Mouse (Mus musculus): ENCODE data around the gene Acadl. TPM values are rescaled to one million over a fixed set of nuclear protein-coding genes. Genes with fewer than 3 reads are reported as not detected.

Acadl gene
- total and polyA plus RNA-seq, 3 experiments = 10.1 to 114 (median 35.9) TPM

DNA sequence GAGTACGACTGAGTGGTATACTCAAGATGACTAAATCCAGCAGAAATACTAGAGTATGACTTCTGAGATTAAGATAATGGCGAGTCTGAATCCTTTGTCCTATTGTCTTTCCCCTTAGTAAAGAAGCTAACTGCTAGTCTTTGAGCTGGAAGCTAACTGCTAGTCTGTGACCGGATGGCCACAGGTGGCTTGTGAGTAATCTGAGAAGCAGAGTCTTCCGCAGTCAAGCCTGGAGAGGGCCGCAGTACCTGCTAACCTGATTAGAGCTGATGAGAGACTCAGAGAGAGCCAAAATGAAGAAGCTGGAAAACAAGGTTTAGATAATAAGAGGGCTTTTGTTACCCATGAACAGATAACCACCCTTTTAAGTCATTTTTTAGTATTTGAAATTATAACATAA lies 58.4 kb downstream of the Acadl start:
- TF ChIP-seq POLR2AphosphoS5 (IDR thresholded peaks at IDR 0.05; ENCODE audit: insufficient replicate concordance, low read depth, low read length) (no peak), TAL1 (conservative IDR thresholded peaks at IDR 0.05; ENCODE audit: low read depth, low read length) (no peak), GATA2 (IDR thresholded peaks at IDR 0.05; ENCODE audit: borderline replicate concordance, low read depth, low read length) (no peak), GATA1 (IDR thresholded peaks at IDR 0.05; ENCODE audit: borderline replicate concordance, low read length) (no peak), CTCF (IDR thresholded peaks at IDR 0.05; ENCODE audit: low read depth, low read length) (no peak)
- no peaks in the 10 kb centered on the region for H3K27me3 ChIP-seq (ENCODE audit: insufficient read depth, low read length)
- no peak overlapping the region for H3K4me3 ChIP-seq (ENCODE audit: low read depth, low read length)
- no peaks in the 10 kb centered on the region for H3K9me3 ChIP-seq (replicated peaks)
- H3K4me1 ChIP-seq (ENCODE audit: insufficient read depth, low read depth, low read length) = no peaks in the 10 kb centered on the region
- H3K36me3 ChIP-seq (replicated peaks) = peaks cover 22% of the 10 kb centered on the region
- DNase-seq (ENCODE audit: low spot score) (no peak), ATAC-seq (ENCODE audit: extremely low read depth, insufficient number of reproducible peaks, low FRiP score, poor library complexity, severe bottlenecking) (no peak)

GRCm38 (mm10) chr1:66797962-66798361 lies 65.1 kb downstream of the Acadl start:
- no peaks in the 10 kb centered on the region for H3K9me3 ChIP-seq (replicated peaks)
- H3K4me1 ChIP-seq (ENCODE audit: insufficient read depth, low read depth, low read length) = no peaks in the 10 kb centered on the region
- ATAC-seq (ENCODE audit: extremely low read depth, insufficient number of reproducible peaks, low FRiP score, poor library complexity, severe bottlenecking) = no peak
- H3K27me3 ChIP-seq (ENCODE audit: insufficient read depth, low read length) = no peaks in the 10 kb centered on the region
- TF ChIP-seq CTCF (IDR thresholded peaks at IDR 0.05; ENCODE audit: low read depth, low read length) (no peak), GATA2 (IDR thresholded peaks at IDR 0.05; ENCODE audit: borderline replicate concordance, low read depth, low read length) (no peak), TAL1 (conservative IDR thresholded peaks at IDR 0.05; ENCODE audit: low read depth, low read length) (no peak), POLR2AphosphoS5 (IDR thresholded peaks at IDR 0.05; ENCODE audit: insufficient replicate concordance, low read depth, low read length) (no peak), GATA1 (IDR thresholded peaks at IDR 0.05; ENCODE audit: borderline replicate concordance, low read length) (no peak)
- H3K4me3 ChIP-seq (ENCODE audit: low read depth, low read length) = no peak overlapping the region
- H3K36me3 ChIP-seq (replicated peaks) = peaks cover 31% of the 10 kb centered on the region
- no peak for DNase-seq (ENCODE audit: low spot score)

DNA sequence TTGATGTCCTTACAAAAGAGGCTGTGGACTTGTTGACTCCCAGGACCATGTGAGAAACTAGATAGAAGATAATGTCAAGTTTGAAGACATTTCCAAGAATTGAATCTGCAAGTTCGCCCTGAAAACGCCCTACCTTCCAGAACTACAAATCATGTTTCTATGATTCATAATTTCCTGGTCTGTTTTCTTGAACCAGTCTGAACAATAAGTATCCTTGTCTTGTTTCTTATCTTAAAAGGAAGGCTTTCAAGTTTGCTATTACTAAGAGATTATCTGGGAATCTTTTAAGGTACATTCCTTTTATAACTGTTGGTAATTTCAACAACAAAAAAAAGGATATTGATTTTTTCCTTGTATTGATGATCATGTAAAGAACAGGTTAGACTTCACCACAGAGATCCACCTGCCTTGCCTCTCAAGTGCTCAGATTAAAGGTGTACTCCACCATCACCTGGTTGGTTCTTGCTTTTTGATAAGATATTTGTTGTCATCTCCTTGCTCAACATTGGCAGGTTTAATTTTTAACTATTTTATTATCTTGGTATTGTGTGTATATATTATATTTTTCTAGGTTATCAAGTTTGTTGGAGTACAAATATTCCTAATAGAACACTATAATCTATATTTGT lies 70.1 kb downstream of the Acadl start:
- no peaks in the 10 kb centered on the region for H3K9me3 ChIP-seq (replicated peaks)
- TF ChIP-seq GATA1 (IDR thresholded peaks at IDR 0.05; ENCODE audit: borderline replicate concordance, low read length) (no peak), GATA2 (IDR thresholded peaks at IDR 0.05; ENCODE audit: borderline replicate concordance, low read depth, low read length) (no peak), CTCF (IDR thresholded peaks at IDR 0.05; ENCODE audit: low read depth, low read length) (no peak), POLR2AphosphoS5 (IDR thresholded peaks at IDR 0.05; ENCODE audit: insufficient replicate concordance, low read depth, low read length) (no peak), TAL1 (conservative IDR thresholded peaks at IDR 0.05; ENCODE audit: low read depth, low read length) (no peak)
- no peak overlapping the region for H3K4me3 ChIP-seq (ENCODE audit: low read depth, low read length)
- peaks cover 7% of the 10 kb centered on the region for H3K36me3 ChIP-seq (replicated peaks)
- no peaks in the 10 kb centered on the region for H3K27me3 ChIP-seq (ENCODE audit: insufficient read depth, low read length)
- no peaks in the 10 kb centered on the region for H3K4me1 ChIP-seq (ENCODE audit: insufficient read depth, low read depth, low read length)
- DNase-seq (ENCODE audit: low spot score) (no peak), ATAC-seq (ENCODE audit: extremely low read depth, insufficient number of reproducible peaks, low FRiP score, poor library complexity, severe bottlenecking) (no peak)

DNA sequence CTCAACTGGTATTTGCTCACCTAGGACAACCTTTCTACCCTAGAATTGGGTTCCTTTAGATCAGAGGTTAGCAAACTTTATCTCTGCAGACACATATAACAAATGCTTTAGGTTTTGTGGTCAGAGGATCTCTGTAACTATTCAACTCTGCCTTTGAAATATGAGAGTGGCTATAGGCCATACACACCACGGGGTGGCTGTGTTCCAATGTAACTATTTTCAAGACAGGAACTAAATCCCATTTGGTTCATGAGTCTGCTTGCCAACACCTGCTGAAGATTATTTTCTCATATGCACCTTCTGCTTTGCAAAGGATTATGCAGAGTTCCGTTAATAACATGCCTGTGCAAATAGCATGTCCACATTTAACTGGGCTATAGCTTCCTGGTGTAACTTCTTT lies 80.8 kb downstream of the Acadl start:
- no peak for TF ChIP-seq POLR2AphosphoS5 (IDR thresholded peaks at IDR 0.05; ENCODE audit: insufficient replicate concordance, low read depth, low read length)
- TF ChIP-seq GATA2 (IDR thresholded peaks at IDR 0.05; ENCODE audit: borderline replicate concordance, low read depth, low read length) = no peak
- TF ChIP-seq CTCF (IDR thresholded peaks at IDR 0.05; ENCODE audit: low read depth, low read length) = no peak
- no peak for TF ChIP-seq GATA1 (IDR thresholded peaks at IDR 0.05; ENCODE audit: borderline replicate concordance, low read length)
- ATAC-seq (ENCODE audit: extremely low read depth, insufficient number of reproducible peaks, low FRiP score, poor library complexity, severe bottlenecking) = no peak

DNA sequence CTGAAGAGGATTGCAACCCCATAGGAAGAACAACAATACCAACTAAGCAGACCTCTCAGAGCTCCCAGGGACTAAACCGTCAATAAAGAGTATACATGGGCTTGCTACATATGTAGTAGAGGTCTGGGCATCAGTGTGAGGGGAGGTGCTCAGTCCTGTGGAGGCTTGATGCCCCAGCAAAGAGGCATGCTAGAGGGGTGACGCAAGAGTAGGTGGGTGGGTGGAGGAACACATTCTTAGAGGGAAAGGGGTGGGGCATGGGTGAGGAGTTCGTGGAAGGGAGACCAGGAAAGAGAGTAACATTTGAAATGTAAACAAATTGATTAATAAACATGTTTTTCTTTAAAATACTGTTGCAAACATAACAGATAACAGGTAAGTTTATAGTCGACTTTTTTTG lies 82.0 kb downstream of the Acadl start:
- TF ChIP-seq GATA2 (IDR thresholded peaks at IDR 0.05; ENCODE audit: borderline replicate concordance, low read depth, low read length) (no peak), GATA1 (IDR thresholded peaks at IDR 0.05; ENCODE audit: borderline replicate concordance, low read length) (no peak), CTCF (IDR thresholded peaks at IDR 0.05; ENCODE audit: low read depth, low read length) (no peak), TAL1 (conservative IDR thresholded peaks at IDR 0.05; ENCODE audit: low read depth, low read length) (no peak), POLR2AphosphoS5 (IDR thresholded peaks at IDR 0.05; ENCODE audit: insufficient replicate concordance, low read depth, low read length) (no peak)
- no peak for ATAC-seq (ENCODE audit: extremely low read depth, insufficient number of reproducible peaks, low FRiP score, poor library complexity, severe bottlenecking)

More for the DNA sequence above, 80.8 kb downstream of the Acadl start:
- Histone ChIP-seq H3K4me1 (ENCODE audit: insufficient read depth, low read depth, low read length) (peaks cover 4% of the 10 kb centered on the region), H3K36me3 (replicated peaks) (peaks cover 5% of the 10 kb centered on the region), H3K4me3 (ENCODE audit: low read depth, low read length) (no peak overlapping the region), H3K9me3 (replicated peaks) (no peaks in the 10 kb centered on the region), H3K27me3 (ENCODE audit: insufficient read depth, low read length) (no peaks in the 10 kb centered on the region)
- no peak for DNase-seq (ENCODE audit: low spot score)

More for the DNA sequence above, 82.0 kb downstream of the Acadl start:
- no peak overlapping the region for H3K4me3 ChIP-seq (ENCODE audit: low read depth, low read length)
- no peak for DNase-seq (ENCODE audit: low spot score)
- H3K27me3 ChIP-seq (ENCODE audit: insufficient read depth, low read length) = no peaks in the 10 kb centered on the region
- peaks cover 4% of the 10 kb centered on the region for H3K4me1 ChIP-seq (ENCODE audit: insufficient read depth, low read depth, low read length)
- H3K9me3 ChIP-seq (replicated peaks) = no peaks in the 10 kb centered on the region
- H3K36me3 ChIP-seq (replicated peaks) = peaks cover 5% of the 10 kb centered on the region

Other genes starting within 250 kb of the Acadl start
- gene Rpe, start 162.4 kb downstream of the Acadl start, total RNA-seq (2014; fragmentation: Nextera tagmentation) = 122 and 128 TPM in 2 replicates
- gene Rpe, start 162.4 kb downstream of the Acadl start, total RNA-seq (2017) = 83.4 and 92.9 TPM in 2 replicates
- gene Rpe, start 162.4 kb downstream of the Acadl start, polyA plus RNA-seq (2012) = 23.1 and 28.0 TPM in 2 replicates
- gene Kansl1l, start 45.7 kb downstream of the Acadl start, total RNA-seq (2014; fragmentation: Nextera tagmentation) = 28.8 and 37.5 TPM in 2 replicates
- gene Kansl1l, start 45.7 kb downstream of the Acadl start, total RNA-seq (2017) = 17.1 and 18.7 TPM in 2 replicates
- gene Kansl1l, start 45.7 kb downstream of the Acadl start, polyA plus RNA-seq (2012) = 0.94 and 1.4 TPM in 2 replicates
- gene Myl1, start 82.1 kb upstream of the Acadl start, total RNA-seq (2014; fragmentation: Nextera tagmentation) = not detected in 2 replicates
- gene Myl1, start 82.1 kb upstream of the Acadl start, total RNA-seq (2017) = 0.29 and 0.82 TPM in 2 replicates
- not detected in 2 replicates for gene Myl1, start 82.1 kb upstream of the Acadl start, polyA plus RNA-seq (2012)
- gene Lancl1, start 175.6 kb upstream of the Acadl start, total RNA-seq (2014; fragmentation: Nextera tagmentation) = 59.6 and 64.8 TPM in 2 replicates
- 41.1 and 42.5 TPM in 2 replicates for gene Lancl1, start 175.6 kb upstream of the Acadl start, total RNA-seq (2017)
- gene Lancl1, start 175.6 kb upstream of the Acadl start, polyA plus RNA-seq (2012) = 15.4 and 22.6 TPM in 2 replicates

Measured in G1E (cell line).